Mouse (Mus musculus) heart, postnatal 0 days (tissue): ENCODE measurements around the gene Hspe1. TPM values are rescaled to one million over a fixed set of nuclear protein-coding genes. Genes with fewer than 3 reads are reported as not detected.

Experiments used
- ATAC-seq: fragments of 200-750 bp; cut with Nextera tagmentation; 2 replicates; pipeline ENCODE4 v1.8.0; 2017; ENCODE audit warnings: low read depth, moderate number of reproducible peaks, moderate library complexity; ENCODE audit not compliant: insufficient read depth
- DNase-seq: peaks from one replicate; pipeline ENCODE4 v3.0.0-alpha.2; 2016; ENCODE audit warnings: low spot score
- H3K27ac ChIP-seq: fragments of 300-500 bp; sonication (generic); 2 replicates; pipeline ENCODE4 v1.5.1; 2014; ENCODE audit warnings: low read depth, mild to moderate bottlenecking
- H3K27me3 ChIP-seq: fragments of 300-500 bp; sonication (generic); 2 replicates; pipeline ENCODE4 v1.6.1; 2014; ENCODE audit warnings: low read length, mixed read lengths; ENCODE audit not compliant: control insufficient read depth, insufficient read depth
- H3K36me3 ChIP-seq: fragments of 300-500 bp; sonication (generic); replicated peaks from 2 replicates; pipeline ENCODE4 v1.6.1; 2014; ENCODE audit warnings: low read length, mixed read lengths; ENCODE audit not compliant: control insufficient read depth, insufficient read depth
- H3K4me1 ChIP-seq: fragments of 300-500 bp; sonication (generic); 2 replicates; pipeline ENCODE4 v1.6.1; 2014; ENCODE audit warnings: antibody characterized with exemption; ENCODE audit not compliant: control insufficient read depth, insufficient read depth
- H3K4me2 ChIP-seq: fragments of 300-500 bp; sonication (generic); 2 replicates; pipeline ENCODE4 v1.6.1; 2014; ENCODE audit warnings: low read depth, mild to moderate bottlenecking, low read length, moderate library complexity
- H3K4me3 ChIP-seq: fragments of 300-500 bp; sonication (generic); 2 replicates; pipeline ENCODE4 v1.5.1; 2014; ENCODE audit warnings: low read depth, low read length
- H3K9ac ChIP-seq: fragments of 300-500 bp; sonication (generic); replicated peaks from 2 replicates; pipeline ENCODE4 v1.6.1; 2014; ENCODE audit warnings: low read depth, low read length, mixed read lengths
- H3K9me3 ChIP-seq: fragments of 300-500 bp; sonication (generic); replicated peaks from 2 replicates; pipeline ENCODE4 v1.6.1; 2016; ENCODE audit warnings: low read length; ENCODE audit not compliant: control insufficient read depth
- CTCF ChIP-seq: IDR thresholded peaks from 2 replicates; pipeline ENCODE4 v1.5.1; 2016; ENCODE audit warnings: antibody characterized with exemption, control low read depth, low read depth
- EP300 ChIP-seq: IDR thresholded peaks from 2 replicates; pipeline ENCODE4 v1.6.1; 2016; ENCODE audit warnings: antibody characterized with exemption, low read depth
- WGBS: fragments of 180-500 bp; shearing (Covaris S2); extraction: QIAGEN DNeasy Blood & Tissue Kit; methylation state at CpG from one replicate; pipeline ENCODE4 v1.1.7; 2014; 5-methylcytosine and 5-hydroxymethylcytosine counted together
- polyA plus RNA-seq: library from polyadenylated mRNA; unstranded; fragments of >200 nt; fragmentation: Nextera tagmentation; extraction: Ambion mirVana; gene quantifications from 2 replicates; pipeline ENCODE4 v1.2.1, GENCODE M21; 2015
- total RNA-seq: library from RNA; depleted of rRNA; stranded (reverse); fragments of >200 nt; gene quantifications from 2 replicates; pipeline ENCODE4 v1.2.3, GENCODE M21; 2014; ENCODE audit warnings: low replicate concordance

The Hspe1 gene
- total and polyA plus RNA-seq, 2 experiments from 2014 or later: 108 to 350 TPM

DNA sequence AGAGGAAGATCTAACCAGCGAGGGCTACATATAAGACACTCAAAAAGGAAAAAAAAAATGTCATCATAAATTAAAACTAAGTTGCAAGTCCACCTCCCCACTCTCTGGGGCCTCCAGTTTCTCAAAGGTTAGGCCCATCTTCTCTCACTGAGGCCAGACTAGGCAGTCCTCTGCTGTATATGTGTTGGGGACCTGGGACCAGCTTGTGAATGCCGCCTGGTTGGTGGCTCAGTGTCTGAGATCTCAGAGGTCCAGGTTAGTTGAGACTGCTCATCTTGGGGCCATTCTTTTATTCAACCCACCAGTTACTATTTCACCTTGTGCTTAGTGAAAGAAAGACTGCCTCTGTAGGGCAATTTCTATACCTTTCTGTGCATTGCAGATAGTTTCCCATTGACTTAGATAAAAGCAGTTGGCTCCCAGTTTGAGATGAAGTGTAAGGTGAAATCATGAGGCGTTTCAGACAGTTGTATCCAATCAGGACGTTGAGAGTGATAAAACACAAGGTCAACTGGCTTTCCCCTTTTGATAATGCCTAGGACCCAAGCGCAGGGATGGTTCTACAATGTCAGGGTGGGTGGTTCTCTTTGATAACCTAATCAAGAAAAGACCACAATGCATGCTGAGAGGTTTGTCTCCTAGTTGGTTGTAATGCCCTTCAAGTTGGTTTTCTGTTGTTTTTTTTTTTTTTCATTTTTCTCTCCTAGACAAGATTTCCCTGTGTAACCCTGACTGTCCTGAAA lies 12.1 kb upstream of the Hspe1 start:
- no peak overlapping the region for H3K4me3 ChIP-seq
- DNase-seq (no peak), ATAC-seq (no peak)
- H3K27ac ChIP-seq: peak overlapping the region; percentile 16; the same call in 1 of the 2 replicates
- no peaks in the 10 kb centered on the region; the same call in 1 of the 2 replicates for H3K4me1 ChIP-seq
- no peak for TF ChIP-seq EP300
- TF ChIP-seq CTCF: no peak
- no peaks in the 10 kb centered on the region for H3K9me3 ChIP-seq
- H3K4me2 ChIP-seq: no peak overlapping the region
- no peaks in the 10 kb centered on the region for H3K27me3 ChIP-seq
- peaks cover 59% of the 10 kb centered on the region for H3K36me3 ChIP-seq
- WGBS: 40% methylated on average over 5 of the region's 5 CpGs
- H3K9ac ChIP-seq: no peak overlapping the region

DNA sequence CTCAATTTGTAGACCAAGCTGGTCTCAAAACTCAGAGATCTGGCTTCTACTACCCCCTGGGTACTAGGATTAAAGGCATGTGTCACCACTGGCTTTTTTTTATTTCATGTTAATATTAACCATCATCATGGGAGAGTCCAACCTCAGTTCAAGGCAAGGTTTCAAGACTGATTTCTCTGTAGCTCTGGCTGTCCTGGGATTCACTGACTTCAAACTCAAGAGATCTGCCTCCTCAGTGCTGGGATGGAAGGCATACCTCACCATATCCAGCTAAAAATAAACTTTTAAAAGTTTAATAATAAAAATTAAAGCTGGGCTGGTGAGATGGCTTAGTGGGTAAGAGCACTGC lies 11.6 kb upstream of the Hspe1 start:
- no peak for ATAC-seq
- peaks cover 60% of the 10 kb centered on the region for H3K36me3 ChIP-seq

DNA sequence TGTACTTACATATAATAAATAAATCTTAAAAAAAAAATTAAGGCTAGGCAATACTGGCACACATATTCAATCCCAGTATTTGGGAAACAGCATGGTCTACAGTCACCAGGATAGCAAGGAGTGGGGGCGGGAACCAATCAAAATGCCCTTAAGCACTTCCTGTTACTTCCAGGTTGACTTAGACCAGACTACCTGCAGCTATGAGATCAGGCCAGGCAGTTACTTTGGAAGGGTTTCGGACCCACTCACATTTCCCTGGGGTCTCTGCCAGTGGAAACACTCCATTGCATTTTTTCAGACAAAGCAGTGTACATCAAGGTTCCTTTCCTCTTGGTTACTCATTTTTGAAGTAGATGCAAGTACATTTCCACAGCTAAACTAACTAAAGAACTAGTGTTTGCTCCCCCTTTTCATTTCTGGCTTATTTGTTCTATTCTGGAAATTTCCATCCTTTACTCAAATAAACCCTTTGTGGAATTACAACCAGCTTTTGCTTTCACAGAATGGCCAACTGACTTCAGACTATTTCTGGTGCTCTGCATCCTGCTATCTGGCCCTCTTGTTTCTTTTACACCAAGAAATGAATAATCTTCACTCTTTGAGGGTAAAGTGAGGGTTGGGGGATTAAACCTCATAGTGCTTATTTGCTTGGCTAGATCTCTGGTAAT lies 10.9 kb upstream of the Hspe1 start:
- TF ChIP-seq CTCF (no peak), EP300 (no peak)
- no peak for ATAC-seq
- WGBS: 88% methylated on average over 2 of the region's 2 CpGs
- no peak overlapping the region for H3K4me3 ChIP-seq
- no peak overlapping the region for H3K27ac ChIP-seq
- H3K9me3 ChIP-seq: no peaks in the 10 kb centered on the region
- H3K4me1 ChIP-seq: no peaks in the 10 kb centered on the region; the same call in 1 of the 2 replicates
- H3K27me3 ChIP-seq: no peaks in the 10 kb centered on the region
- H3K4me2 ChIP-seq: no peak overlapping the region
- H3K36me3 ChIP-seq: peaks cover 60% of the 10 kb centered on the region
- H3K9ac ChIP-seq: no peak overlapping the region
- no peak for DNase-seq

More for the DNA sequence above, 11.6 kb upstream of the Hspe1 start:
- Histone ChIP-seq H3K9me3 (no peaks in the 10 kb centered on the region), H3K27ac (no peak overlapping the region), H3K4me3 (no peak overlapping the region), H3K4me1 (no peaks in the 10 kb centered on the region; the same call in 1 of the 2 replicates), H3K27me3 (no peaks in the 10 kb centered on the region), H3K4me2 (no peak overlapping the region), H3K9ac (no peak overlapping the region)
- TF ChIP-seq CTCF (no peak), EP300 (no peak)
- no peak for DNase-seq

DNA sequence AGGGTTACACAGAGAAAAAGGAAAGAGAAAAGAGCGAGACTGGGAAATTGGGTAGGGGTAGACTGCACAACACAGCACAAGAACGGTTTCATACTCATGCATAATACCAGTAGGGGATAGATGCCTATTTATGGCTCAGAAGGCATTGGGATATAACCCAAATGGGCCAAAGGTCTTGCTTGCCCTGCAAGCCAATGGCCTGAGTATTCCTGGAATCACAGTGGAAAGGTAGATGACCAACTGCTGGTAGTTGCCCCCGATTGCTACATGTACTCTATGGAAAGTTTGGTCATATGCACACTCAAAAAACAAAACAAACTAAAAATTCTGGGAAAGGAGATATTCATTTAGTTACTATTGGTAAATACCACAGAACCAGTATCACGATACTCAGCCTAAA lies 8.3 kb upstream of the Hspe1 start:
- H3K27ac ChIP-seq: peak overlapping the region; percentile 78

DNA sequence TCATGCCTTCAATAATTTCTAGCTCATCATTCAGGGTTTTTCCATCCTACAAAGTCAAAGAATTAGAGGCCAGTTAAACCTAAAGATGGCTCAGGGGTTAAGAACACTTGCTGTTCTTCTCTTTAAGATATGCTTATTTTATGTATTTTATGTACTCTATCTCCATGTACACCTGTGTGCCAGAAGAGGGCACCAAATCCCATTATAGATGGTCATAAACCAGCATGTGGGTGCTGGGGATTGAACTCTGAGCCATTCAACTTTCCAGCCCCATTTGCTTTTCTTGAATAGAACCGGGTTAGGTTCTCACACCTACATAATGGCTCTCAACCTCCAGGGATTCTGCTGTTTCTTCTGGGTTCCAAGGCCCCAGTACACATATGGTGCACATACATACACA lies 5.8 kb upstream of the Hspe1 start:
- ATAC-seq (no peak), DNase-seq (no peak)
- no peak overlapping the region for H3K4me2 ChIP-seq
- no peaks in the 10 kb centered on the region for H3K27me3 ChIP-seq
- TF ChIP-seq CTCF (peak; percentile 21; the same call in 1 of the 2 replicates), EP300 (no peak)
- H3K9me3 ChIP-seq: no peaks in the 10 kb centered on the region
- H3K4me1 ChIP-seq: peaks cover 19% of the 10 kb centered on the region
- 78% methylated on average over 1 of the region's 1 CpGs for WGBS
- H3K4me3 ChIP-seq: no peak overlapping the region
- peaks cover 74% of the 10 kb centered on the region for H3K36me3 ChIP-seq
- H3K9ac ChIP-seq: no peak overlapping the region
- no peak overlapping the region for H3K27ac ChIP-seq

More for the DNA sequence above, 8.3 kb upstream of the Hspe1 start:
- Histone ChIP-seq H3K4me1 (peaks cover 1% of the 10 kb centered on the region; the same call in 1 of the 2 replicates), H3K9me3 (no peaks in the 10 kb centered on the region), H3K9ac (no peak overlapping the region), H3K4me2 (0 out of 2 replicates have a peak overlapping the region, but pooled peaks have one; percentile 21), H3K27me3 (no peaks in the 10 kb centered on the region), H3K36me3 (peaks cover 74% of the 10 kb centered on the region), H3K4me3 (no peak overlapping the region)
- WGBS: 77% methylated on average over 4 of the region's 4 CpGs
- no peak for DNase-seq
- ATAC-seq: peak; percentile 50
- TF ChIP-seq EP300 (peak; percentile 36; the same call in 1 of the 2 replicates), CTCF (no peak)
